Mouse (Mus musculus): Measurements from ENCODE around the gene 6030468B19Rik. TPM values are rescaled to one million over a fixed set of nuclear protein-coding genes. Genes with fewer than 3 reads are reported as not detected.

Gene 6030468B19Rik
- polyA plus RNA-seq (2015; fragmentation: Nextera tagmentation; extraction: Ambion mirVana): 0.23 TPM in 1 of 2 replicates, not detected in the other

GRCm38 (mm10) chr11:117797511-117798159 lies at the start of gene 6030468B19Rik:
6030468B19Rik (plus strand) TSS chr11:117797660.
- no peak within 1 kb of the TSS for H3K27ac ChIP-seq (replicated peaks)
- H3K27me3 ChIP-seq (replicated peaks): peaks cover 3% of the 10 kb centered on the region; the same call in 1 of the 2 replicates
- no peak within 1 kb of the TSS for H3K9ac ChIP-seq (replicated peaks)
- 68% methylated on average over 9 of the region's 9 CpGs for WGBS
- no peak for ATAC-seq (ENCODE audit: low FRiP score)
- H3K4me1 ChIP-seq: no peaks in the 10 kb centered on the region
- no peak within 1 kb of the TSS for H3K4me3 ChIP-seq (replicated peaks)
- no peaks in the 10 kb centered on the region for H3K9me3 ChIP-seq (replicated peaks)
- H3K36me3 ChIP-seq: no peaks in the 10 kb centered on the region
- H3K4me2 ChIP-seq: no peak within 1 kb of the TSS

- 84% methylated on average over 4 of the region's 4 CpGs for WGBS
- Histone ChIP-seq H3K27ac (replicated peaks) (no peak overlapping the region), H3K9ac (replicated peaks) (no peak overlapping the region), H3K4me2 (no peak overlapping the region), H3K4me1 (no peaks in the 10 kb centered on the region), H3K4me3 (replicated peaks) (no peak overlapping the region), H3K27me3 (replicated peaks) (no peaks in the 10 kb centered on the region), H3K9me3 (replicated peaks) (no peaks in the 10 kb centered on the region), H3K36me3 (peaks cover 90% of the 10 kb centered on the region)
- ATAC-seq (ENCODE audit: low FRiP score): no peak
Measured at GRCm38 (mm10) chr11:117748628-117749027, 48.8 kb upstream of the 6030468B19Rik start.

GRCm38 (mm10) chr11:117749414-117749813 lies 48.0 kb upstream of the 6030468B19Rik start:
- no peak overlapping the region for H3K4me3 ChIP-seq (replicated peaks)
- H3K9ac ChIP-seq (replicated peaks): no peak overlapping the region
- WGBS: 93% methylated on average over 10 of the region's 10 CpGs
- ATAC-seq (ENCODE audit: low FRiP score): no peak
- no peak overlapping the region for H3K4me2 ChIP-seq
- H3K27me3 ChIP-seq (replicated peaks): no peaks in the 10 kb centered on the region
- H3K9me3 ChIP-seq (replicated peaks): no peaks in the 10 kb centered on the region
- no peak overlapping the region for H3K27ac ChIP-seq (replicated peaks)
- H3K4me1 ChIP-seq: no peaks in the 10 kb centered on the region
- peaks cover 90% of the 10 kb centered on the region for H3K36me3 ChIP-seq

- H3K9ac ChIP-seq (replicated peaks): no peak overlapping the region
- no peak overlapping the region for H3K4me3 ChIP-seq (replicated peaks)
- H3K27me3 ChIP-seq (replicated peaks): no peaks in the 10 kb centered on the region
- no peak overlapping the region for H3K4me2 ChIP-seq
- no peak for ATAC-seq (ENCODE audit: low FRiP score)
- H3K9me3 ChIP-seq (replicated peaks): no peaks in the 10 kb centered on the region
- peaks cover 95% of the 10 kb centered on the region for H3K36me3 ChIP-seq
- WGBS: 89% methylated on average over 6 of the region's 6 CpGs
- H3K4me1 ChIP-seq: no peaks in the 10 kb centered on the region
- H3K27ac ChIP-seq (replicated peaks): no peak overlapping the region
Measured at GRCm38 (mm10) chr11:117751544-117751943, 45.9 kb upstream of the 6030468B19Rik start.

- no peaks in the 10 kb centered on the region for H3K9me3 ChIP-seq (replicated peaks)
- H3K4me3 ChIP-seq (replicated peaks): no peak overlapping the region
- H3K4me2 ChIP-seq: no peak overlapping the region
- 95% methylated on average over 7 of the region's 7 CpGs for WGBS
- peaks cover 96% of the 10 kb centered on the region for H3K36me3 ChIP-seq
- H3K9ac ChIP-seq (replicated peaks): no peak overlapping the region
- ATAC-seq (ENCODE audit: low FRiP score): no peak
- no peaks in the 10 kb centered on the region for H3K27me3 ChIP-seq (replicated peaks)
- H3K27ac ChIP-seq (replicated peaks): no peak overlapping the region
- H3K4me1 ChIP-seq: no peaks in the 10 kb centered on the region
Measured at GRCm38 (mm10) chr11:117755891-117756290, 41.6 kb upstream of the 6030468B19Rik start.

GRCm38 (mm10) chr11:117759267-117759666 lies 38.2 kb upstream of the 6030468B19Rik start:
- Histone ChIP-seq H3K4me1 (no peaks in the 10 kb centered on the region), H3K4me2 (no peak overlapping the region), H3K9ac (replicated peaks) (no peak overlapping the region), H3K27ac (replicated peaks) (no peak overlapping the region), H3K27me3 (replicated peaks) (no peaks in the 10 kb centered on the region), H3K9me3 (replicated peaks) (no peaks in the 10 kb centered on the region), H3K4me3 (replicated peaks) (no peak overlapping the region), H3K36me3 (peaks cover 91% of the 10 kb centered on the region)
- no peak for ATAC-seq (ENCODE audit: low FRiP score)
- 94% methylated on average over 10 of the region's 10 CpGs for WGBS

GRCm38 (mm10) chr11:117760374-117761119 lies 36.9 kb upstream of the 6030468B19Rik start:
- WGBS: 91% methylated on average over 26 of the region's 26 CpGs
- Histone ChIP-seq H3K9ac (replicated peaks) (no peak overlapping the region), H3K36me3 (peaks cover 91% of the 10 kb centered on the region), H3K27ac (replicated peaks) (no peak overlapping the region), H3K4me3 (replicated peaks) (no peak overlapping the region), H3K4me2 (no peak overlapping the region), H3K4me1 (no peaks in the 10 kb centered on the region), H3K9me3 (replicated peaks) (no peaks in the 10 kb centered on the region), H3K27me3 (replicated peaks) (no peaks in the 10 kb centered on the region)
- ATAC-seq (ENCODE audit: low FRiP score): no peak

GRCm38 (mm10) chr11:117761801-117762200 lies 35.7 kb upstream of the 6030468B19Rik start:
- Histone ChIP-seq H3K4me1 (no peaks in the 10 kb centered on the region), H3K9ac (replicated peaks) (no peak overlapping the region), H3K27me3 (replicated peaks) (no peaks in the 10 kb centered on the region), H3K27ac (replicated peaks) (no peak overlapping the region), H3K36me3 (peaks cover 78% of the 10 kb centered on the region), H3K4me3 (replicated peaks) (no peak overlapping the region), H3K9me3 (replicated peaks) (no peaks in the 10 kb centered on the region), H3K4me2 (no peak overlapping the region)
- WGBS: 93% methylated on average over 13 of the region's 13 CpGs
- ATAC-seq (ENCODE audit: low FRiP score): no peak

GRCm38 (mm10) chr11:117762246-117762645 lies 35.2 kb upstream of the 6030468B19Rik start:
- Histone ChIP-seq H3K27me3 (replicated peaks) (no peaks in the 10 kb centered on the region), H3K4me3 (replicated peaks) (no peak overlapping the region), H3K27ac (replicated peaks) (no peak overlapping the region), H3K36me3 (peaks cover 74% of the 10 kb centered on the region), H3K9ac (replicated peaks) (no peak overlapping the region), H3K4me2 (no peak overlapping the region), H3K4me1 (no peaks in the 10 kb centered on the region), H3K9me3 (replicated peaks) (no peaks in the 10 kb centered on the region)
- no peak for ATAC-seq (ENCODE audit: low FRiP score)
- WGBS: 92% methylated on average over 12 of the region's 12 CpGs

GRCm38 (mm10) chr11:117764319-117764718 lies 33.1 kb upstream of the 6030468B19Rik start:
- H3K4me1 ChIP-seq: peaks cover 4% of the 10 kb centered on the region; the same call in 1 of the 2 replicates
- ATAC-seq (ENCODE audit: low FRiP score): no peak
- H3K27me3 ChIP-seq (replicated peaks): no peaks in the 10 kb centered on the region
- WGBS: 92% methylated on average over 9 of the region's 9 CpGs
- no peak overlapping the region for H3K4me2 ChIP-seq
- no peak overlapping the region for H3K27ac ChIP-seq (replicated peaks)
- H3K9me3 ChIP-seq (replicated peaks): no peaks in the 10 kb centered on the region
- no peak overlapping the region for H3K9ac ChIP-seq (replicated peaks)
- peaks cover 53% of the 10 kb centered on the region for H3K36me3 ChIP-seq
- H3K4me3 ChIP-seq (replicated peaks): no peak overlapping the region

- H3K4me1 ChIP-seq: peaks cover 14% of the 10 kb centered on the region; the same call in 1 of the 2 replicates
- H3K4me3 ChIP-seq (replicated peaks): no peak overlapping the region
- ATAC-seq (ENCODE audit: low FRiP score): no peak
- WGBS: 81% methylated on average over 5 of the region's 5 CpGs
- H3K27me3 ChIP-seq (replicated peaks): no peaks in the 10 kb centered on the region
- no peaks in the 10 kb centered on the region for H3K9me3 ChIP-seq (replicated peaks)
- H3K36me3 ChIP-seq: peaks cover 43% of the 10 kb centered on the region
- H3K4me2 ChIP-seq: no peak overlapping the region
- no peak overlapping the region for H3K27ac ChIP-seq (replicated peaks)
- no peak overlapping the region for H3K9ac ChIP-seq (replicated peaks)
Measured at GRCm38 (mm10) chr11:117765361-117765760, 32.1 kb upstream of the 6030468B19Rik start.

- Histone ChIP-seq H3K9ac (replicated peaks) (no peak overlapping the region), H3K4me2 (no peak overlapping the region), H3K4me1 (peaks cover 14% of the 10 kb centered on the region; the same call in 1 of the 2 replicates), H3K27me3 (replicated peaks) (no peaks in the 10 kb centered on the region), H3K27ac (replicated peaks) (no peak overlapping the region; the same call in 1 of the 2 replicates), H3K9me3 (replicated peaks) (no peaks in the 10 kb centered on the region), H3K4me3 (replicated peaks) (no peak overlapping the region), H3K36me3 (peaks cover 33% of the 10 kb centered on the region)
- WGBS: 91% methylated on average over 3 of the region's 3 CpGs
- no peak for ATAC-seq (ENCODE audit: low FRiP score)
Measured at GRCm38 (mm10) chr11:117766275-117766674, 31.2 kb upstream of the 6030468B19Rik start.

Data from neural tube, embryonic 15.5 days (tissue).